Mouse (Mus musculus) embryonic fibroblast, embryonic 13.5 days (primary cell): ENCODE measurements at regions not wholly inside any gene's neighbourhood (a gene's known extent, or its start where the extent isn't known, plus 50 kb on each side); places are given as distances from the start of the nearest gene placed in this dataset.

Experiments
- CTCF ChIP-seq: IDR thresholded peaks from 2 replicates; pipeline ENCODE4 v1.5.1; 2011; ENCODE audit warnings: mild to moderate bottlenecking, control low read depth, low read length, moderate library complexity, borderline replicate concordance; ENCODE audit not compliant: insufficient read depth
- POLR2A ChIP-seq: IDR thresholded peaks from 2 replicates; pipeline ENCODE4 v1.6.1; 2011; ENCODE audit warnings: low read depth, mild to moderate bottlenecking, control low read depth, low read length, moderate library complexity

DNA sequence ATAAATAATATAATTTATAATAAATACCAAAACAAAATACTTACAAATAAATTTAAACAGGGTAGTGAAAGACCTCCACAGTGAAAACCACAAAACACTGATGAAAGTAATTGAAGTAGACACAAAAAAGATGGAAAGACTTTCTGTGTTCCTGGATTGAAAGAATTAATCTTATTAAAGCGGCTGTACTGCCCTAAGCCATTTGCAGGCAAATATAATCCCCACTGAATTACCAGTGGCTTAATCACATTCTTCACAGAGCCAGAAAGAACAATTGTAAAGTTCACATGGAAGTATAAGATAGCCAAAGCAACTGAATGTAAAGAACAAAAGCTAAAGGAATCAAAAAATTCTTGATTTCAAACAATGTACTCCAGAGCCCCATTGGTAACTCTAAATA lies 298.8 kb downstream of the Edem1 start:
- no peak for TF ChIP-seq CTCF
- TF ChIP-seq POLR2A = no peak
